Mouse (Mus musculus): Measurements from ENCODE around the gene Tmem266.

DNA sequence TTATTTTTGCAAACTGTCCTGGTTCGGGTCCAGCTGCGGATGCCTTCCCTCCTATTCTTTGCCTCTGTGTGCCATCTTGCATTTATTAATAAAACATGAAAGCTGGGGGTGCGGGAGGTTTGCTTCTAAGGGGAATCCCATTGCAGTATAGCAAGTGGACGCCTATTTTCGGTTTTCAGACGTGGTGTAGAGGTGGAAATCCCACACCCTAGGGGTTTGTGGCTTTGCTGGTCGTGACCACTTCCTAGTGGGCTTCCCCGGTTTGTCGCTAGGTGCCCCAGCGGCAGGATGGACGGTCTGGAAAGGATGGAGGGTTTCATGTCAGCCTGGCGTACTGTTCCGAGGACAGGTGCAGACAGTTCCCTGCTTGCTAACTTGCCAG lies 512 bp downstream of the Tmem266 start:
- TF ChIP-seq POLR2A (IDR thresholded peaks at IDR 0.05; ENCODE audit: extremely low read depth, insufficient read depth, low read length) (no peak), CTCF (IDR thresholded peaks at IDR 0.05; ENCODE audit: extremely low read depth, insufficient read depth, low read length) (no peak)

Measured in cortical plate, adult 2 months (tissue).